In the genomic region with DNA sequence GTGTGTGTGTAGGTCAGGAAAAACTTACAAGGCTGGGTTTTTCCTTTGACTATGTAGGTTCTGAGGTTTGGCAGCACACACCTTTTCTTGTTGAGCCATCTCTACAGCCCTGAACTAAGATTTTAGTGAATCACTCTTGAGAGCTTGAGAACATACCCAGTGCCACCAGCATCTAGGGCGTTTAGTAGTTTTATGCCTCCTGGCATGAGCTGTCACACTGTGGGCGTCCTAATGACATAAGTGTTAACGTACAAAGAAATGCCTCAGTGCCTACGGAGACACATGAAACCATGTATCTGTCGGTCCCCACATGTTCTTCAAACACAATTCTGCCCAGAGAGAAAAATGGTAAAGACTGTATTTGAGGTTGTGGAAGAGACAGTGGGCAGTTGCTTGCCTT, we compare ENCODE assay signal across 30 mouse cellular contexts. TPM values are rescaled to one million over a fixed set of nuclear protein-coding genes. Genes with fewer than 3 reads are reported as not detected.
DNase-seq lines count a peak whose midpoint lies in the region; ATAC-seq and TF ChIP-seq lines count a peak whose summit lies in the region.
"Had no signal": no experiment of that assay in that cellular context is flagged by ENCODE, and none has a peak within 500 bp of the region (broad histone marks: within the 10 kb centered on the region; RNA-seq: fewer than 3 reads in every experiment).

No protein-coding gene starts in this region.

- H3K9ac ChIP-seq in lung, embryonic 16.5 days (ENCODE audit: low read length) = no peak overlapping the region
- H3K9ac ChIP-seq: embryonic facial prominence, embryonic 13.5 days; forebrain, embryonic 15.5 days; hindbrain, embryonic 12.5 days; intestine, embryonic 15.5 days; limb, embryonic 13.5 days; midbrain, embryonic 12.5 days; neural tube, embryonic 13.5 days had no signal

- no peaks in the 10 kb centered on the region for H3K27me3 ChIP-seq in lung, embryonic 16.5 days (ENCODE audit: control insufficient read depth, insufficient read depth, low read depth, low read length)
- H3K27me3 ChIP-seq: CH12.LX; embryonic facial prominence, embryonic 13.5 days; forebrain, embryonic 15.5 days; hindbrain, embryonic 12.5 days; intestine, embryonic 15.5 days; limb, embryonic 13.5 days; neural tube, embryonic 13.5 days had no signal

- no peak for TF ChIP-seq CTCF in brain, embryonic 14.5 days (IDR thresholded peaks at IDR 0.05; ENCODE audit: borderline replicate concordance, extremely low read depth, insufficient read depth, insufficient read length)

- peak overlapping the region; percentile 30; the same call in 1 of the 2 replicates for H3K27ac ChIP-seq in lung, embryonic 16.5 days (ENCODE audit: low read length)
- H3K27ac ChIP-seq: embryonic facial prominence, embryonic 13.5 days; forebrain, embryonic 15.5 days; gastrocnemius, adult 2 months; hindbrain, embryonic 12.5 days; hindbrain, postnatal 0 days; intestine, embryonic 15.5 days; limb, embryonic 13.5 days; midbrain, embryonic 12.5 days; neural tube, embryonic 13.5 days had no signal

- H3K4me1 ChIP-seq in lung, embryonic 16.5 days (replicated peaks; ENCODE audit: control insufficient read depth, insufficient read depth, low read length) = peaks cover 26% of the 10 kb centered on the region
- H3K4me1 ChIP-seq: neural tube, embryonic 13.5 days had no signal

- H3K36me3 ChIP-seq in lung, embryonic 16.5 days (ENCODE audit: control insufficient read depth, insufficient read depth, low read length) = no peaks in the 10 kb centered on the region
- H3K36me3 ChIP-seq: embryonic facial prominence, embryonic 13.5 days; forebrain, embryonic 15.5 days; hindbrain, embryonic 12.5 days; intestine, embryonic 15.5 days; limb, embryonic 13.5 days; midbrain, embryonic 12.5 days; neural tube, embryonic 13.5 days had no signal

- DNase-seq in frontal cortex, adult 2 months (ENCODE audit: extremely low spot score in 1 of 2, low spot score in 1 of 2) = peak; percentile 49 to 70
- no peak for DNase-seq in frontal cortex, postnatal 14 days (ENCODE audit: low spot score in 2 of 2)
- DNase-seq in lung, postnatal 25 days (ENCODE audit: low spot score) = no peak
- DNase-seq in brain, adult 2 months (ENCODE audit: low read depth, low spot score) = peak; percentile 83
- peak; percentile 17 for DNase-seq in brain, embryonic 14.5 days (ENCODE audit: low read depth)
- no peak for DNase-seq in spleen, adult 12 weeks (ENCODE audit: low spot score)
- DNase-seq: adrenal gland, adult 2 months; adrenal gland, postnatal 36 days; cerebellum, adult 11 months; cerebellum, adult 9-10 months; gastrocnemius, adult 2 months; gastrocnemius, postnatal 36 days; heart, adult 18-20 months; heart, postnatal 36 days; kidney, adult 2 months; kidney, postnatal 10 days; layer of hippocampus, postnatal 36 days; thymus, postnatal 4 days had no signal

- no peak for ATAC-seq in lung, embryonic 16.5 days (ENCODE audit: low read depth)
- ATAC-seq: activated CD4-positive, CD25-positive, alpha-beta regulatory T cell, adult 4 months; hindbrain, postnatal 0 days had no signal

- H3K9me3 ChIP-seq in lung, embryonic 16.5 days (ENCODE audit: control insufficient read depth, low read length) = no peaks in the 10 kb centered on the region
- H3K9me3 ChIP-seq: embryonic facial prominence, embryonic 13.5 days; forebrain, embryonic 15.5 days; intestine, embryonic 15.5 days; midbrain, embryonic 12.5 days; neural tube, embryonic 13.5 days had no signal

- TF ChIP-seq POLR2A in brain, embryonic 14.5 days (IDR thresholded peaks at IDR 0.05; ENCODE audit: borderline replicate concordance, extremely low read depth, insufficient read depth, insufficient read length, poor library complexity, severe bottlenecking) = no peak

- no peak overlapping the region for H3K4me3 ChIP-seq in lung, embryonic 16.5 days (ENCODE audit: low read length)
- H3K4me3 ChIP-seq: embryonic facial prominence, embryonic 13.5 days; forebrain, embryonic 15.5 days; hindbrain, embryonic 12.5 days; intestine, embryonic 15.5 days; limb, embryonic 13.5 days; midbrain, embryonic 12.5 days; neural tube, embryonic 13.5 days had no signal

- H3K4me2 ChIP-seq in lung, embryonic 16.5 days (ENCODE audit: low read depth, low read length) = no peak overlapping the region
- H3K4me2 ChIP-seq: embryonic facial prominence, embryonic 13.5 days; forebrain, embryonic 15.5 days; heart, embryonic 11.5 days; hindbrain, embryonic 12.5 days; limb, embryonic 13.5 days; midbrain, embryonic 12.5 days; neural tube, embryonic 13.5 days had no signal

- 61% methylated on average over 5 of the region's 5 CpGs for WGBS in lung, embryonic 16.5 days

RNA-seq across cellular contexts. Expression of a gene that starts 15.0 kb away (rescaled TPM):
- 21.0 and 23.0 TPM in 2 replicates for polyA plus RNA-seq in frontal cortex, adult 2 months (2012; rRNA removed)
- 38.5 and 41.2 TPM in 2 replicates for polyA plus RNA-seq in lung, embryonic 16.5 days (2015; fragmentation: Nextera tagmentation; extraction: Ambion mirVana)
- 21.3 and 26.7 TPM in 2 replicates for polyA plus RNA-seq in brain, embryonic 14.5 days (2012; rRNA removed)

Comparison
In these comparisons a context has a peak if more than half of its experiments do, and no peak if none do; other contexts are left out.
1. DNase-seq: peak in frontal cortex, adult 2 months (2 of 2), brain, adult 2 months (single experiment) and brain, embryonic 14.5 days (single experiment); none in frontal cortex, postnatal 14 days (0 of 2), lung, postnatal 25 days (single experiment) and spleen, adult 12 weeks (single experiment).